Mouse (Mus musculus) limb, embryonic 14.5 days (tissue): ENCODE results near the gene Sox4. TPM values are rescaled to one million over a fixed set of nuclear protein-coding genes. Genes with fewer than 3 reads are reported as not detected.
A peak's percentile ranks its signal among the peaks of the same experiment; 100 is the strongest.

Experiments used
- ATAC-seq: fragments of 200-750 bp; cut with Nextera tagmentation; 2 replicates; pipeline ENCODE4 v1.8.0; 2017; ENCODE audit warnings: low read depth, moderate number of reproducible peaks, moderate TSS enrichment; ENCODE audit not compliant: low FRiP score
- DNase-seq: peaks from one replicate; pipeline ENCODE4 v3.0.0-alpha.2; 2015; ENCODE audit warnings: low spot score
- H3K27ac ChIP-seq: fragments of 300-500 bp; sonication (generic); replicated peaks from 2 replicates; pipeline ENCODE4 v1.5.1; 2014; ENCODE audit warnings: low read depth, mild to moderate bottlenecking, low read length, moderate library complexity, mixed read lengths
- H3K27me3 ChIP-seq: fragments of 300-500 bp; sonication (generic); 2 replicates; pipeline ENCODE4 v1.6.1; 2014; ENCODE audit warnings: low read length, mixed read lengths; ENCODE audit not compliant: control insufficient read depth, insufficient read depth
- H3K36me3 ChIP-seq: fragments of 300-500 bp; sonication (generic); 2 replicates; pipeline ENCODE4 v1.6.1; 2014; ENCODE audit warnings: mild to moderate bottlenecking, low read length, moderate library complexity, mixed read lengths; ENCODE audit not compliant: control insufficient read depth, insufficient read depth
- H3K4me1 ChIP-seq: fragments of 300-500 bp; sonication (generic); 2 replicates; pipeline ENCODE4 v1.6.1; 2014; ENCODE audit warnings: antibody characterized with exemption, low read length, mixed read lengths; ENCODE audit not compliant: control insufficient read depth, insufficient read depth
- H3K4me2 ChIP-seq: fragments of 300-500 bp; sonication (generic); replicated peaks from 2 replicates; pipeline ENCODE4 v1.6.1; 2014; ENCODE audit warnings: low read depth, mild to moderate bottlenecking, low read length, moderate library complexity; ENCODE audit not compliant: severe bottlenecking
- H3K4me3 ChIP-seq: fragments of 300-500 bp; sonication (generic); replicated peaks from 2 replicates; pipeline ENCODE4 v1.5.1; 2014; ENCODE audit warnings: low read length
- H3K9ac ChIP-seq: fragments of 300-500 bp; sonication (generic); 2 replicates; pipeline ENCODE4 v1.6.1; 2014; ENCODE audit warnings: mild to moderate bottlenecking, low read depth, low read length, moderate library complexity; ENCODE audit not compliant: severe bottlenecking
- H3K9me3 ChIP-seq: fragments of 300-500 bp; sonication (generic); 2 replicates; pipeline ENCODE4 v1.6.1; 2016; ENCODE audit warnings: low read length; ENCODE audit not compliant: control insufficient read depth
- POLR2A ChIP-seq: fragments of 200-500 bp; IDR thresholded peaks from 2 replicates; pipeline ENCODE4 v1.8.0; 2012; ENCODE audit warnings: inconsistent platforms, mild to moderate bottlenecking, moderate library complexity, borderline replicate concordance; ENCODE audit not compliant: insufficient read depth, insufficient read length; ENCODE audit errors: extremely low read depth
- WGBS: fragments of 180-500 bp; shearing (Covaris S2); extraction: QIAGEN DNeasy Blood & Tissue Kit; methylation state at CpG from one replicate; pipeline ENCODE4 v1.1.7; 2014; 5-methylcytosine and 5-hydroxymethylcytosine counted together
- polyA plus RNA-seq, 2 experiments: library from polyadenylated mRNA; depleted of rRNA in 1 of 2; stranded (reverse) in 1 of 2; unstranded in 1 of 2; fragments of >200 nt; fragmentation: Nextera tagmentation in 1 of 2; extraction: Ambion mirVana in 1 of 2; gene quantifications; 2 replicates each; pipeline versions ENCODE4 v1.2.1 to v1.2.3; 2012 to 2014

The Sox4 gene
- 67.1 and 96.1 TPM in 2 replicates for polyA plus RNA-seq (2012; rRNA removed)
- polyA plus RNA-seq (2014; fragmentation: Nextera tagmentation; extraction: Ambion mirVana): 84.9 and 104 TPM in 2 replicates

DNA sequence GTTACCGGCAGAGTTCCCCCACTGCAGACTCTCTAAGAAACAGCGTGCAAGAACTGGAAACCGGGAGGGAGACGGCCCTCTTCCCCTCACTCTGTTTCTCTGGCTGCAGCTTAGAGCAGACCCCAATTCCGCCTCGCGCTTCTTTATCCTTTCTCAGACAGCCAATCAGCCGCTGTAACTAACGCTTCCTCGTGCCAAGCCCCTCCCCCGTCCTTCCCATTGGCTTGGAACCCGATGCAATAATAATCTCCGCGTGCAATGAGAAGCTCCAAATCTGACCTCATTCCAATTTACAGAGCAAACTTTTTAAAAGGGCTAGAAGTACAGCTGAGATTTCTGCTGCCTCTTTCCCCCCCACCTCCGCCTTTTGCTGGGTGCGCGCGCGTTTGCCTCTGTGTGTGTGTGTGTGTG, at the start of gene Sox4:
Sox4 (minus strand) TSS at position 133 of the 411 bp plus-strand sequence.
- 0% methylated on average over 19 of the region's 19 CpGs for WGBS

DNA sequence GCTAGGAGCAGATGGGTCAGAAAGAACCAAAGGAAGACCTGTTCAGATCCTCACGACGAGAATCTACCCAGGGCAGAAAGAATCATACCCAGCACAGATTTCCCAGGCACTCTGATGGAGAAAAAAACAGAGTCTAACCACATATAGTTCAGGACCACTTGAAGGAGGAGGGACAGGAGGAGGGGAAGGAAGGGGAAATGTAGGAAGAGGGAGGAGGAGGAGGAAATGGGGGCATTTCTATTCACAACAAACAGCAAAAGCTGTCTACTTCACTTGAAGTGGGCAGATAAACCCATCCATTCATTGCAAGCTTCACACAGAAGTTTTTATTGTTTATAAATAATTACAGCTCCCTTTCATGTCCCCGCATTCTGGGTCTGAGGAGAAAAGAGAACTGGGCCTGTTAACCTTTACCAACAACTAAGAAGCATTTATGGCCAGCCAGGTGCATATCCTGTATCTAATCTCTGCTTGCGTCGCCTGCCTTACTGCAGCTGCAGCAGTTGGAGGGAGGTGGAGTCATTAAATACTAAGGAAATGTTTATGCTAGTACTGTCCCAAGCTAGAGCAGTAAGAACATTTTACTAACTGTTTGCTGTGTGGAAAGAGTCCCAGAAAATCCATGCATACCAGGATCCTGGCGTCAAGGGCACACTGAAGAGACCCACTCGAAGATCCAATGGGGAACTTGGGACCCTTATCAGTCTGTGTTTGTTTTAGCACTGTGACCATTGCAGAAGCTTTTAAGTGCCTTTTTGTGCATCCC, 38.6 kb upstream of the Sox4 start:
- Histone ChIP-seq H3K4me1 (0 out of 2 replicates have a peak, but pooled peaks cover 2% of the 10 kb centered on the region), H3K27ac (no peak overlapping the region)
- WGBS: 40% methylated on average over 7 of the region's 7 CpGs

More for the DNA sequence above, at the start of gene Sox4:
- H3K36me3 ChIP-seq: 0 out of 2 replicates have a peak, but pooled peaks cover 8% of the 10 kb centered on the region
- peaks cover 5% of the 10 kb centered on the region; the same call in 1 of the 2 replicates for H3K4me1 ChIP-seq
- peak within 1 kb of the TSS; percentile 99 for H3K27ac ChIP-seq
- TF ChIP-seq POLR2A: peak; percentile 99; the same call in 1 of the 2 replicates
- peak within 1 kb of the TSS; percentile 96 for H3K4me3 ChIP-seq
- no peaks in the 10 kb centered on the region for H3K9me3 ChIP-seq
- H3K9ac ChIP-seq: peak within 1 kb of the TSS; percentile 100
- H3K4me2 ChIP-seq: peak within 1 kb of the TSS; percentile 49
- ATAC-seq (peak; percentile 91), DNase-seq (peak; percentile 99)
- H3K27me3 ChIP-seq: no peaks in the 10 kb centered on the region

DNA sequence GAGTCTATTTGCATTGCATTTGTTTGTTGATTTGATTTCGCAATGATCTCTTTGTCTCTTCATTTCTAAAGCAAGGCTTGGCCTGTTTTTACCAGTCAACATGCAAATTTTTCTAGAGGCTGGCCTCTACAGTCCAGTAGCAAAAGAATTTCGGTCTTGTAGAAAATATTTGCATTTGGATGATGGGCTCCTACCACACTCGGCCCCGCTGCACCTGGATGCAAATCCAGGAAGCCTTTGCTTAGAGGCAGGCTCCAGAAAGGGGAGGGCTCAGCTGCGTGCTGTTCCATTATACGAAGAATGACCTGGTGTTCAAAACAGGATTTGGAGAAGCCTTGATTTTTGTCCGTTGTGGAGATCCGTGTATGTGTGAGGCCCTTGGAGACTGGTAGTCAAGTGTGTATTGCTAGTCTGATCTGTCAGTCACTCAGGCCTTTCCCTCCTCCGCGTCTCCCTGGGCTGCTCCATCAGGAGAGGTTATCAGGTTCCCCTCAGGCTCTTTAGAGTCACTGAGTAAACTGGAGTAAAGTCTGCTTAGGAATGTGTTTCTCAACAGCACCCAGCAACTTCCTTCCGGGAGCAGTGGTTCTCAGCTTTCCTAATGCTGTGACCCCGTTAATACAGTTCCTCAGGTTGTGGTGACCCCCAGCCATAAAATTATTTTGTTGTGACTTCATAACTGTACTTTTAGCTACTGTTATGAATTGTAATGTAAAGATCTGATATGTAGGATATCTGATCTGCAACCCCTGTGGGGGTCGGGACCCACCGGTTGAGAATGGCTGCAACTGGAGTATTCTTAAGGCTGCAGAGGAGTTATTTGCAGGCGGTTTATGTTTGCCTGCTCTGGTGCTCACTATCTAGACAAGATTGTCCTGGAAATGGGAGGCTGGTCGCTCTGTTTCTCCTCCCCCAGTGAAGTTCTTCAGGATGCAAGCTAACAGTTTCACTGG, 35.5 kb upstream of the Sox4 start:
- 43% methylated on average over 16 of the region's 16 CpGs for WGBS
- DNase-seq: no peak

More for the DNA sequence above, 38.6 kb upstream of the Sox4 start:
- Histone ChIP-seq H3K4me3 (no peak overlapping the region), H3K4me2 (no peak overlapping the region), H3K27me3 (no peaks in the 10 kb centered on the region), H3K9me3 (no peaks in the 10 kb centered on the region), H3K9ac (no peak overlapping the region), H3K36me3 (no peaks in the 10 kb centered on the region)
- DNase-seq (no peak), ATAC-seq (no peak)
- no peak for TF ChIP-seq POLR2A

DNA sequence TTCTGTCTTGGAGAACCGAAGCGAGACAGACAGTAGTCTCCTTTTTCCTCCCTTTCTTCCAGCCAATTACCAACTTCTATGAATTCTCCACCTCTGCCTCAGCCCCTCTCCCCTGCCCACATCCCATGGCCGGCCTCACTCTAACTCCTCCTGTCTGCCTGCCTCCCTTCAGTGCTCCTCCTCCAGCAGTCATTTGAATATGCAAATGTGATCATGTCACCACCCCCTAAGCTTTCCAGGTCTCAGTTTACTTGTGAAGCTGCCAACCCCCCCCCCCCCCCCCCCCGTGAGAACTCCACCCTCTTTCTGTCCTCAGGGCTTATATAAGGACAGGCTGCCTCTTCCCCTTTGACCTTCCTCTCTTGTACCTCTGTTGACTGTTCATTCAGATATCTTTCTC, 27.2 kb upstream of the Sox4 start:
- 57% methylated on average over 4 of the region's 4 CpGs for WGBS
- Histone ChIP-seq H3K9me3 (0 out of 2 replicates have a peak, but pooled peaks cover 5% of the 10 kb centered on the region), H3K4me2 (no peak overlapping the region), H3K4me3 (no peak overlapping the region), H3K27me3 (no peaks in the 10 kb centered on the region), H3K27ac (no peak overlapping the region), H3K4me1 (no peaks in the 10 kb centered on the region), H3K36me3 (no peaks in the 10 kb centered on the region), H3K9ac (no peak overlapping the region)
- no peak for TF ChIP-seq POLR2A
- DNase-seq (no peak), ATAC-seq (no peak)

More for the DNA sequence above, 35.5 kb upstream of the Sox4 start:
- no peak overlapping the region for H3K4me3 ChIP-seq
- H3K27ac ChIP-seq: no peak overlapping the region
- no peaks in the 10 kb centered on the region for H3K9me3 ChIP-seq
- H3K4me1 ChIP-seq: 0 out of 2 replicates have a peak, but pooled peaks cover 2% of the 10 kb centered on the region
- H3K36me3 ChIP-seq: no peaks in the 10 kb centered on the region
- no peak overlapping the region for H3K4me2 ChIP-seq
- H3K27me3 ChIP-seq: no peaks in the 10 kb centered on the region
- H3K9ac ChIP-seq: no peak overlapping the region
- ATAC-seq: no peak
- no peak for TF ChIP-seq POLR2A

DNA sequence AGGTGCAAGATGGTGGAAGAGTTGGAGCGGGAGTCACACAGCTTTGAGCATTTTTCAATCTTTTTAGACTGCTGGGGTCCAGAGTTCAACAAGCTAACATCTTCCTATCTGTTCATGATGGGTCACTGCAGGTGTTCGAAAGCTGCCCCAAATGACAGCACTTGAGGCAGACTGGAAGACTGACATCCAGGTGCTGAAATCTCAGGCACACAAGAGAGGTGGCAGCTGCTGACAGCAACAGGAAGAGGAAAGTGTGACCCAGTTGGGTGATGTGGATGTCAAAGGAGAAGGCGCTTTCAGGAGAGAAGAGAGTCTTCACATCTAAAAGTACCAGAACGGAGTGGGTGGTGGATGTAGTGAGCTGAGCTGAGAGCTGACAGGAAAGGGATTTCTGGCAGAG, 21.5 kb upstream of the Sox4 start:
- Histone ChIP-seq H3K36me3 (no peaks in the 10 kb centered on the region), H3K9me3 (0 out of 2 replicates have a peak, but pooled peaks cover 5% of the 10 kb centered on the region), H3K4me2 (no peak overlapping the region), H3K4me1 (no peaks in the 10 kb centered on the region), H3K4me3 (no peak overlapping the region), H3K27me3 (no peaks in the 10 kb centered on the region), H3K27ac (no peak overlapping the region), H3K9ac (no peak overlapping the region)
- ATAC-seq (no peak), DNase-seq (no peak)
- TF ChIP-seq POLR2A: no peak
- 95% methylated on average over 4 of the region's 4 CpGs for WGBS
